Mouse (Mus musculus) heart, postnatal 0 days (tissue): Measurements from ENCODE around the gene Otogl. TPM values are rescaled to one million over a fixed set of nuclear protein-coding genes. Genes with fewer than 3 reads are reported as not detected.

ENCODE experiments used
- ATAC-seq: fragments of 200-750 bp; cut with Nextera tagmentation; 2 replicates; pipeline ENCODE4 v1.8.0; 2017; ENCODE audit warnings: low read depth, moderate number of reproducible peaks, moderate library complexity; ENCODE audit not compliant: insufficient read depth
- DNase-seq: peaks from one replicate; pipeline ENCODE4 v3.0.0-alpha.2; 2016; ENCODE audit warnings: low spot score
- H3K27ac ChIP-seq: fragments of 300-500 bp; sonication (generic); 2 replicates; pipeline ENCODE4 v1.5.1; 2014; ENCODE audit warnings: low read depth, mild to moderate bottlenecking
- H3K27me3 ChIP-seq: fragments of 300-500 bp; sonication (generic); 2 replicates; pipeline ENCODE4 v1.6.1; 2014; ENCODE audit warnings: low read length, mixed read lengths; ENCODE audit not compliant: control insufficient read depth, insufficient read depth
- H3K36me3 ChIP-seq: fragments of 300-500 bp; sonication (generic); replicated peaks from 2 replicates; pipeline ENCODE4 v1.6.1; 2014; ENCODE audit warnings: low read length, mixed read lengths; ENCODE audit not compliant: control insufficient read depth, insufficient read depth
- H3K4me1 ChIP-seq: fragments of 300-500 bp; sonication (generic); 2 replicates; pipeline ENCODE4 v1.6.1; 2014; ENCODE audit warnings: antibody characterized with exemption; ENCODE audit not compliant: control insufficient read depth, insufficient read depth
- H3K4me2 ChIP-seq: fragments of 300-500 bp; sonication (generic); 2 replicates; pipeline ENCODE4 v1.6.1; 2014; ENCODE audit warnings: low read depth, mild to moderate bottlenecking, low read length, moderate library complexity
- H3K4me3 ChIP-seq: fragments of 300-500 bp; sonication (generic); 2 replicates; pipeline ENCODE4 v1.5.1; 2014; ENCODE audit warnings: low read depth, low read length
- H3K9ac ChIP-seq: fragments of 300-500 bp; sonication (generic); replicated peaks from 2 replicates; pipeline ENCODE4 v1.6.1; 2014; ENCODE audit warnings: low read depth, low read length, mixed read lengths
- H3K9me3 ChIP-seq: fragments of 300-500 bp; sonication (generic); replicated peaks from 2 replicates; pipeline ENCODE4 v1.6.1; 2016; ENCODE audit warnings: low read length; ENCODE audit not compliant: control insufficient read depth
- CTCF ChIP-seq: IDR thresholded peaks from 2 replicates; pipeline ENCODE4 v1.5.1; 2016; ENCODE audit warnings: antibody characterized with exemption, control low read depth, low read depth
- EP300 ChIP-seq: IDR thresholded peaks from 2 replicates; pipeline ENCODE4 v1.6.1; 2016; ENCODE audit warnings: antibody characterized with exemption, low read depth
- WGBS: fragments of 180-500 bp; shearing (Covaris S2); extraction: QIAGEN DNeasy Blood & Tissue Kit; methylation state at CpG from one replicate; pipeline ENCODE4 v1.1.7; 2014; 5-methylcytosine and 5-hydroxymethylcytosine counted together
- polyA plus RNA-seq: library from polyadenylated mRNA; unstranded; fragments of >200 nt; fragmentation: Nextera tagmentation; extraction: Ambion mirVana; gene quantifications from 2 replicates; pipeline ENCODE4 v1.2.1, GENCODE M21; 2015
- total RNA-seq: library from RNA; depleted of rRNA; stranded (reverse); fragments of >200 nt; gene quantifications from 2 replicates; pipeline ENCODE4 v1.2.3, GENCODE M21; 2014; ENCODE audit warnings: low replicate concordance

Otogl gene
- total and polyA plus RNA-seq, 2 experiments from 2014 or later, result 0.08 to 0.15 TPM

DNA sequence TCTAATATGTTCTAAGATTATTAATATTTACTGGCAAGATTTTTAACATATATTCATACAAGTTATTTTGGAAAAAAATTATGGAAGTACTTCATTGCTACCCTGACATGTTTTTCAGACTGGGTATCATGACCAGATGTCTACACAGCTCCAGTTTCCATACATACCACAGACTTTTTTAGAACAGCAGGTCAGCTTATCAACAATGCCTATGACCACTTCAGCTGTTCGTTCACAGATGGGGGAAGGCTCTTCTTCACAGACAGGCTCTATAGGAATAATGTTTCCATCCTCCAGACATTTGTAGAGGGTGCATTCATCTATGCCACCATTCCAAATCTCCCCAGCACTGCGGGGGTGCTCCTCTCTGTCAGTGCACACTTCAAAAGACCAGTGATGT, 132.4 kb downstream of the Otogl start:
- no peak for ATAC-seq
- Histone ChIP-seq H3K9ac (no peak overlapping the region), H3K9me3 (no peaks in the 10 kb centered on the region), H3K4me1 (no peaks in the 10 kb centered on the region), H3K27me3 (no peaks in the 10 kb centered on the region), H3K4me2 (no peak overlapping the region), H3K36me3 (no peaks in the 10 kb centered on the region), H3K27ac (no peak overlapping the region), H3K4me3 (no peak overlapping the region)
- DNase-seq, result no peak
- TF ChIP-seq CTCF (no peak), EP300 (no peak)
- WGBS, result 39% methylated on average over 2 of the region's 2 CpGs

DNA sequence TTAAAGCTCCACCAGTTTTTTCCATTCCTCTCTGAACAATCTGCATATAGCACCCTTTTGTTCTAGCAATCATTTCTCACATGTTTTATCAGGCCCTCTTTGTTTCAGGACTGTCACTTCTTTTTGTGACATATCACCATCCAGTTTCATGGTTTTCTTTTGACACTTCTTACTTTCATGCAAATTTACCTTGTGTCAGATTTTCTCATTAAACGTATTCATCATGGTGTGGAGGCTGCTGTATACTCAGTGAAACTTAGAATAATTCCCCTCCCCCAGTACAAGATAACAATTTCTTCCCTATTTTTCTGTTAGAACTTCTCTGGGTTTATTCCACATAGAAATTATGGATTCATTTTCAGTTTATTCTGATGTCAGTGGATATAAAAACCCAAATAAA, 152.3 kb downstream of the Otogl start:
- TF ChIP-seq EP300, result no peak
- no peak for TF ChIP-seq CTCF
- no peak overlapping the region for H3K4me2 ChIP-seq
- no peak for ATAC-seq
- H3K4me1 ChIP-seq, result no peaks in the 10 kb centered on the region
- no peak overlapping the region for H3K9ac ChIP-seq
- H3K4me3 ChIP-seq, result no peak overlapping the region
- no peaks in the 10 kb centered on the region for H3K36me3 ChIP-seq
- 59% methylated on average over 1 of the region's 1 CpGs for WGBS
- no peaks in the 10 kb centered on the region for H3K9me3 ChIP-seq
- no peak overlapping the region for H3K27ac ChIP-seq
- no peaks in the 10 kb centered on the region for H3K27me3 ChIP-seq
- no peak for DNase-seq

DNA sequence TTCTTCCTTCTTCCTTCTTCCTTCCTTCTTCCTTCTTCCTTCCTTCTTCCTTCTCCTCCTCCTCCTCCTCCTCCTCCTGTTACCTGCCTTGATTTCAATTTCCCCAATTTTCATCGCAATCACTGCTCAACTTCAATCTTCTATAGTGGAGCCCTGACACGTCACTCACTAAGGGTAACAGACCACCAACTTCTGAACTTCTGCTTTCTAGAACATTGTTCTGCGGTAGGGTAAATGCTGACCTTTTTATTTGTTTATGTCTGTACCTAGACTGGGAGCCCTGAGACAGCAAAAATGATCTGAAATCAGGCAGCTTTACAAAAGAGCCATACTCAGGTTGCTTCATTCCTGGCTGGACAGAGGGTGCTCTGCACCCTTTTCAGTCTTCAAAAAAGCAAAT, 158.5 kb downstream of the Otogl start:
- Histone ChIP-seq H3K4me1 (no peaks in the 10 kb centered on the region), H3K27me3 (no peaks in the 10 kb centered on the region), H3K9me3 (no peaks in the 10 kb centered on the region), H3K9ac (no peak overlapping the region), H3K4me3 (no peak overlapping the region), H3K27ac (no peak overlapping the region), H3K4me2 (no peak overlapping the region), H3K36me3 (no peaks in the 10 kb centered on the region)
- ATAC-seq (no peak), DNase-seq (no peak)
- no peak for TF ChIP-seq CTCF
- TF ChIP-seq EP300, result no peak
- 91% methylated on average over 3 of the region's 3 CpGs for WGBS

DNA sequence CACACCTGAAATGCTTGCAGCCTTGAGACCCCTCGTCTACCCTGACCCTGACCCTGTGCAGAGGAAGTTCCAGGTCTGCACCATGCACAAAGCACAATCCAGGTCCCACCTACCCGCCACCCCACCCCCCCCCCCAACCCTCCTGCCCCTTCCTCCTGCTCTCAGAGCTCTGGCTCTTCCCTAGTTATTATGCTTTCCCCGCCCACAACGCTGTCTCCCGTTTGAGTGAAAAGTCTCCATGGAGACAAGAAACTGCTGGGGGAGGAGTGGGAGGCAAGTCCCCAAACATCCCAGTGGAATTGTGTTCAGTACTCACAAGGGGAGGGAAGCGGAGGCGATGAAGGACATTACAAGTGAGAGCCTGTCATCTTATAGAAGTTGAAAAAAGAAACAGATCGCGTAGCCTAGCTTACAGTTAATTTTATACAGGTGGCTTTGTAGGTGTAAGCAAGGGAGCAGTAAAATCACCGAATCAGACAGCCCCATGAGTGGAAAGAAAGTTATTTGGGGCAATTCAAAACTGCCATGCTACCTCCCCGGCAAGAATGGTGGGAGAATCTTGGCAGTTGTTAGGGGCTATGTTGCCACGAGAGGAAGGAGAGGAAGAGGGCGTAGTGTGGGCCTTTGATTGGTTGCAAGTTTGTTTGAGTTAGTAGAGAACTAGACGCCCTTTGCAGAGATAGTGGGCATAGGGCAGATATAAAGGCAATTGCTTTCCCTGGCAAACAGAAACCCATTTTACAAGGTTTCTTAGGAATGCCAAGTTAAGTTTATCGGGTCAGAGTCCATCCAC, 159.4 kb downstream of the Otogl start:
- Histone ChIP-seq H3K9me3 (no peaks in the 10 kb centered on the region), H3K27ac (no peak overlapping the region), H3K36me3 (no peaks in the 10 kb centered on the region), H3K4me3 (peak overlapping the region; percentile 21; the same call in 1 of the 2 replicates), H3K27me3 (no peaks in the 10 kb centered on the region), H3K4me2 (peak overlapping the region; percentile 49), H3K4me1 (no peaks in the 10 kb centered on the region), H3K9ac (no peak overlapping the region)
- DNase-seq, result peak; percentile 7
- TF ChIP-seq EP300 (no peak), CTCF (no peak)
- ATAC-seq, result peak; percentile 39; the same call in 1 of the 2 replicates
- WGBS, result 31% methylated on average over 14 of the region's 15 CpGs

DNA sequence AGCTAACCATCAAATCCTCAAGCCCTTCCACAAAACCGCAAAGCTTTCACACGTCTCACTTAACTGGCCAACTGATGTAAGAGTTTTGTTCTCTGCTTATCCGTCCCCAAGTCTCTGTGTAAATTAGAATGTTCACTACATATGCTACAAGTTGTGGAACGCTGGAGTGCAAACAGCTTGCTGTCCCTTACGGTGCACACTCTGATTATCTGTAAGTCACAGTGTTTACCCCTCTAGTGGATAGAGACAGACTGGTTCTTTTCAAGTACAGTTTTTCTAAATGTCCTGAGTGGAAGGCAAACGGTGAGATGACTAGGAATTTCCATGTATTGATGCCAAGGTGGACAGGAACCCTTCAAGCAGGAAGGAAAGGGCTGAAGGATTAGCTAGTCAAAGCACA, 160.0 kb downstream of the Otogl start:
- H3K27me3 ChIP-seq, result no peaks in the 10 kb centered on the region
- no peaks in the 10 kb centered on the region for H3K36me3 ChIP-seq
- WGBS, result 21% methylated on average over 6 of the region's 6 CpGs
- no peak overlapping the region for H3K27ac ChIP-seq
- H3K4me1 ChIP-seq, result no peaks in the 10 kb centered on the region
- 0 out of 2 replicates have a peak overlapping the region, but pooled peaks have one; percentile 21 for H3K4me3 ChIP-seq
- no peak overlapping the region for H3K9ac ChIP-seq
- DNase-seq (peak; percentile 25), ATAC-seq (no peak)
- TF ChIP-seq CTCF (no peak), EP300 (no peak)
- H3K4me2 ChIP-seq, result peak overlapping the region; percentile 49
- no peaks in the 10 kb centered on the region for H3K9me3 ChIP-seq

DNA sequence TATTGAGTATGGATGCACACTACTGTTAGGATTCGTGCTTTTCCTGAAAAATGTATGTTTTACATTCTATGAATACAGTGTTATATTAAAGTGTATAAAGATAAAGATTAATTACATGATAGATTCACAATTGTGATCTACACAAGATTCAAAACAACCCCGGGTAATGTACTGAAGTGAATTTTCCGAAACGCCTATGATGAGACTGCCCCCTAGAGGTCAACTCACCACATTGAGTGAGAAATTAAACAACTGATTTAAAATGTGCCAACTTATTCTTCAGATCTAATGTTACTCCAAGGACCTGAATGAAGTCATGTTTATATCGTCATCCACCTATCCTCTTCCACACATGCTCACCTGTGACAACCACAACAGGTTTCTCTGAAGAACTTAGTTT, 164.4 kb downstream of the Otogl start:
- Histone ChIP-seq H3K4me3 (no peak overlapping the region), H3K4me2 (no peak overlapping the region), H3K36me3 (no peaks in the 10 kb centered on the region), H3K9ac (no peak overlapping the region), H3K9me3 (no peaks in the 10 kb centered on the region), H3K27me3 (no peaks in the 10 kb centered on the region), H3K27ac (no peak overlapping the region), H3K4me1 (no peaks in the 10 kb centered on the region)
- ATAC-seq (no peak), DNase-seq (peak; percentile 33)
- TF ChIP-seq EP300 (no peak), CTCF (peak; percentile 59)
- 13% methylated on average over 5 of the region's 5 CpGs for WGBS
